Mouse (Mus musculus): ENCODE measurements around the gene Secisbp2.

DNA sequence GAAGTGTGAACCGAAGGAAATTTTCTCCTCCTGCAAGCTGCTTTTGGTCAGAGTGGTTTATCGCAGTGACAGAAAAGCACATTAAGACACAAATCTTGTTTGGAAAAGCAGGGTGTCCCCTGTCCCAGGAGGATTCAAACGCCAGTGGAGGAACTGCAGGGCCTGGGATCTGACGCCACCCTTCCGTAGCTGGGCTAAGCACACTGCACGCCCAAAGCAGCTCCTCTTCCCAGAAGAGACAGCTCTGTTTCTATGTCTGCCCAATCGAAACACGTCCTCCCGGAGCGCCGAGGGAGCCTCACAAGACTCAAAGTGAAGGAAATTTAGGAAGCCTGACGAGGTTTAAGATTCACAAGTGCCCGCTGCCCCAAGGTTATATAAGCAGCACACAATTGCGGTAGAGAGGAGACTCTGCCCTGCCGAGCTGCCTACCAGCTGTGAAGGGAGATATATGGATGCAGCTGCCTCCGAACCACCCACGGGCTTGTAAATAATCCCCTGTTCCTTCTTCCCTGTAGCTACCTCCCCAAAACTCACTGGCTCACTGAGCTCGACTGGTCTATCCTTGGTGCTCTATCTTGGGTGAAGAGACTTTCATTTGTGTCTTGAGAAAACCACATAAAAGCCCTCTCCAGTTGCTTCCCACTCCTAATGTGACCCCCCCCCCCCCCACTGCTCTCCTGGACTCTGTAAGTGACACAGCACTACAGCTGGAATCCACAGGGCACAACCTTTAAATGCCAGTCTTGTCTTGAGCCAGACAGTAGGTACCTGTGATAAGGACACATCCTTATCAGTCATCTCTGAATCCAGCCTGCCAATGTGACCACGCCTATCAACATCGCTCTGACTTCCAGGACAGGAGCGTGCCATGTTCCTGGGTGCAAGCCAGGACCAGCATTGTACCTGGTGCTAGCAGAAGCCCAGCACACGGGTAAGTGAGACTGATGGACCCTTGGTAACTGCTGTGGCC lies 54.7 kb downstream of the Secisbp2 start:
- TF ChIP-seq POLR2A (IDR thresholded peaks at IDR 0.05; ENCODE audit: low read depth, low read length), result no peak
- TF ChIP-seq CTCF (conservative IDR thresholded peaks at IDR 0.05; ENCODE audit: insufficient read depth, insufficient read length, low read depth, low read length), result no peak
